Mouse (Mus musculus) right cerebral cortex, postnatal 10 days (tissue): ENCODE data around the gene Hecw2.

Experiments
- DNase-seq, 2 experiments: peaks; one replicate each; pipeline ENCODE4 v3.0.0; 2021; ENCODE audit warnings: low spot score in 2 of 2

Hecw2 gene

GRCm38 (mm10) chr1:54194954-54195305, at the start of gene Hecw2:
TSS of gene Hecw2 (minus strand) at chr1:54195168.
- DNase-seq = peak; percentile 60 to 66

- no peak for DNase-seq
These were observed 47.8 kb upstream of the Hecw2 start for GRCm38 (mm10) chr1:54242722-54243121.

- DNase-seq = no peak
These were observed 25.3 kb upstream of the Hecw2 start for GRCm38 (mm10) chr1:54220273-54220672.

GRCm38 (mm10) chr1:54194183-54194953, 600 bp downstream of the Hecw2 start:
- peak; percentile 77 to 86 for DNase-seq

GRCm38 (mm10) chr1:54193191-54193770, 1.7 kb downstream of the Hecw2 start:
- no peak for DNase-seq

- DNase-seq = peak in 1 of 2 experiments; percentile 14
These were observed 7.4 kb downstream of the Hecw2 start for GRCm38 (mm10) chr1:54187579-54187978.

GRCm38 (mm10) chr1:54186347-54186746, 8.6 kb downstream of the Hecw2 start:
- DNase-seq = peak in 1 of 2 experiments; percentile 13

- DNase-seq = peak in 1 of 2 experiments; percentile 2
These were observed 14.3 kb downstream of the Hecw2 start for GRCm38 (mm10) chr1:54180663-54181062.

GRCm38 (mm10) chr1:54179179-54179578, 15.8 kb downstream of the Hecw2 start:
- DNase-seq = peak in 1 of 2 experiments; percentile 16

- no peak for DNase-seq
These were observed 18.4 kb downstream of the Hecw2 start for GRCm38 (mm10) chr1:54176592-54176991.

- no peak for DNase-seq
These were observed 27.0 kb downstream of the Hecw2 start for GRCm38 (mm10) chr1:54168014-54168413.

GRCm38 (mm10) chr1:54159531-54159930, 35.4 kb downstream of the Hecw2 start:
- DNase-seq = peak in 1 of 2 experiments; percentile 42

- DNase-seq = no peak
These were observed 41.7 kb downstream of the Hecw2 start for GRCm38 (mm10) chr1:54153216-54153786.

- no peak for DNase-seq
These were observed 49.9 kb downstream of the Hecw2 start for GRCm38 (mm10) chr1:54145106-54145505.

GRCm38 (mm10) chr1:54133802-54134436, 61.0 kb downstream of the Hecw2 start:
- DNase-seq = peak; percentile 24 to 38

- DNase-seq = no peak
These were observed 66.1 kb downstream of the Hecw2 start for GRCm38 (mm10) chr1:54128714-54129431.

GRCm38 (mm10) chr1:54126991-54127742, 67.8 kb downstream of the Hecw2 start:
- no peak for DNase-seq

GRCm38 (mm10) chr1:54122551-54122950, 72.4 kb downstream of the Hecw2 start:
- no peak for DNase-seq

GRCm38 (mm10) chr1:54121071-54121730, 73.8 kb downstream of the Hecw2 start:
- no peak for DNase-seq

GRCm38 (mm10) chr1:54119638-54120320, 75.2 kb downstream of the Hecw2 start:
- DNase-seq = no peak
